Mouse (Mus musculus): ENCODE data around the gene Olfr181.

Gene Olfr181

GRCm38 (mm10) chr16:58928655-58929054, at the start of gene Olfr181:
TSS of gene Olfr181 (minus strand) at chr16:58928755.
- in situ Hi-C loops (cut with MboI), result no loop called here

- in situ Hi-C loops (cut with MboI), result no loop called here
Observed at GRCm38 (mm10) chr16:58929292-58929691, 737 bp upstream of the Olfr181 start, which contains the start of gene Olfr180. TSS of gene Olfr180 (minus strand) at chr16:58929392.

GRCm38 (mm10) chr16:58891963-58892362, 36.6 kb downstream of the Olfr181 start, which contains the start of gene Olfr178:
TSS of gene Olfr178 (minus strand) at chr16:58892063.
- in situ Hi-C loops (cut with MboI), result no loop called here

GRCm38 (mm10) chr16:58884416-58884815, 44.1 kb downstream of the Olfr181 start:
- in situ Hi-C loops (cut with MboI), result no loop called here

All from mature B cell (primary cell).